In the genomic region with DNA sequence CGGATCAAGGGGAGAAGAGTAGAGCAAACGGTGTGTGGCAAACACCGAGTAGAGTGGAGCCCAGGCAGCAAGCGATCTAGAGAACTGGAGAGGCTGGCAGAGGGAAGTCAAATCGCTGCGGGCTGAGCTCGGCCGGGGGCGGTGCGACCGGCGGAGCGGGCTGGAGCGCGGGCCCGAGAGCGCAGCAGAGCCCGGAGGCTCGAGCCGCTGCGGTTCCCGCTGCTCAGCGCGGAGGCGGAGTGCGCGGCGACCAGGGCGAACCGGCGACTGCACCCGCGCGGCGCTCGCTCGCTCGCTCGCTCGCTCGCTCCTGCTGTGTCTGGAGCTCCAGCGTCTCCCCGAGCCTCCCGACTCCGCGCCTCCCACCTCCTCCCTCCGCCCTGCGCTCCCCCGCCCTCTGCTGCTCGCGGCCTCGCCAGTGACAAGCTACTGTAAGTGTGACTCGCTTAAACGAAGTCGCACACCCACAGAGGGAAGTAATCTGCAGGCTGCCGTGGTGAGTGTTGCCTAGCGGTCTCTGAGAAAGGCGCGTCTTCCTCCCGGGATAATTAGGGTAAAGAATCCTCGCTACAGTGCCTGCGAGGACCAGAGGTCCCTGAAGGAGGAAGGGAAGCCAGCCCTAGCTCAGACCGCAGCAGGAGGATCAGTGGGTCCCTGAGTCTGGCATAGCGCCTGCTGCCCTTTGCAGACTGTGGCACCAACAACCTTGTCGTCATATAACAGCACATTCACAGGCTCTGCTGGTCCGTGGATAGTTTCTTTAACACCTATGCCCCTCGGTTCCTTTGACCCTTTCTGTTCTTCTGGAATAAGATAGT, we compare ENCODE assay signal across 9 mouse cellular contexts. TPM values are rescaled to one million over a fixed set of nuclear protein-coding genes. Genes with fewer than 3 reads are reported as not detected.
A peak's percentile ranks its signal among the peaks of the same experiment; 100 is the strongest.
DNase-seq lines count a peak whose midpoint lies in the region; ATAC-seq lines count a peak whose summit lies in the region.
"Had no signal": no experiment of that assay in that cellular context is flagged by ENCODE, and none has a peak within 500 bp of the region (broad histone marks: within the 10 kb centered on the region; RNA-seq: fewer than 3 reads in every experiment).

A gene (minus strand): TSS at position 321 of the 818 bp plus-strand sequence.

- peak; percentile 59 to 77 for DNase-seq in adrenal gland, postnatal 36 days
- peak; percentile 64 to 73 for DNase-seq in cerebellum, postnatal 36 days
- DNase-seq in frontal cortex, postnatal 36 days (ENCODE audit: low spot score in 2 of 2) = peak; percentile 83 to 89
- peak; percentile 13 for DNase-seq in kidney, adult 11 months
- DNase-seq in left cerebral cortex, postnatal 36 days (ENCODE audit: low spot score in 2 of 2) = peak; percentile 86 to 89
- DNase-seq in mesoderm, embryonic 11.5 days (ENCODE audit: low read depth, low spot score) = peak; percentile 76
- peak; percentile 86 to 87 for DNase-seq in right cerebral cortex, postnatal 36 days (ENCODE audit: low spot score in 2 of 2)

- no peak for ATAC-seq in CD4-positive, CD25-positive, alpha-beta regulatory T cell, adult 4 months

- intact Hi-C loops in left cerebral cortex, postnatal 36 days (cut with DNase I) = loop anchor here (10.0 kb wide), 2 partner anchors 102 to 132 kb away; no protein-coding TSS in a partner anchor

RNA-seq across cellular contexts. Expression of the gene that starts here (rescaled TPM):
- total RNA-seq in adrenal gland, postnatal 36 days (2021) = 1 to 10 TPM; 1.5 to 2.8 TPM
- 100 to 1,000 TPM in 1 of 2 experiments, 10 to 100 TPM in 1; 86.5 to 118 TPM for total RNA-seq in left cerebral cortex, postnatal 36 days (2021)
- not detected for polyA plus RNA-seq in CD4-positive, CD25-positive, alpha-beta regulatory T cell, adult 4 months (2017; shearing (Covaris generic))
- total RNA-seq: gastrocnemius, postnatal 36 days had no signal

Comparison
In these comparisons a context has a peak if more than half of its experiments do, and no peak if none do; other contexts are left out.
1. RNA of the gene that starts here (total RNA-seq): 86.5 to 118 TPM in left cerebral cortex, postnatal 36 days; 1.5 to 2.8 TPM in adrenal gland, postnatal 36 days; every median in the first group is over 10 times any median in the second.
2. DNase-seq: peak in every context shown above with its lines; median percentile 88 in left cerebral cortex, postnatal 36 days; 86 in right cerebral cortex, postnatal 36 days; 86 in frontal cortex, postnatal 36 days; 76 in mesoderm, embryonic 11.5 days; 68 in cerebellum, postnatal 36 days; 68 in adrenal gland, postnatal 36 days; 13 in kidney, adult 11 months.